Mouse (Mus musculus) monocyte, adult 5-6 weeks (primary cell): ENCODE measurements around the gene Errfi1. TPM values are rescaled to one million over a fixed set of nuclear protein-coding genes. Genes with fewer than 3 reads are reported as not detected.
"Not testable (repeated sequence)": the region's sequence is repeated elsewhere in the genome, so short reads cannot be mapped to it uniquely, and the experiment has no call there.

ENCODE experiments used
- ATAC-seq: fragments of 153-309, 156-312 bp; replicated peaks from 2 replicates; pipeline ENCODE4 v1.8.0; 2017; ENCODE audit warnings: mild to moderate bottlenecking; ENCODE audit not compliant: low TSS enrichment, insufficient number of reproducible peaks, severe bottlenecking, poor library complexity, low FRiP score
- total RNA-seq: library from RNA; stranded (forward); fragments of 200-1000, 200-491, 200-594 nt; gene quantifications from 3 replicates; pipeline ENCODE4 v1.2.3, GENCODE M21; 2017

The Errfi1 gene
- total RNA-seq, 1 experiment from 2014 or later, result 25.1 TPM

- ATAC-seq, result no peak
These were observed 48.3 kb downstream of the Errfi1 start for GRCm38 (mm10) chr4:150902062-150902461.

DNA sequence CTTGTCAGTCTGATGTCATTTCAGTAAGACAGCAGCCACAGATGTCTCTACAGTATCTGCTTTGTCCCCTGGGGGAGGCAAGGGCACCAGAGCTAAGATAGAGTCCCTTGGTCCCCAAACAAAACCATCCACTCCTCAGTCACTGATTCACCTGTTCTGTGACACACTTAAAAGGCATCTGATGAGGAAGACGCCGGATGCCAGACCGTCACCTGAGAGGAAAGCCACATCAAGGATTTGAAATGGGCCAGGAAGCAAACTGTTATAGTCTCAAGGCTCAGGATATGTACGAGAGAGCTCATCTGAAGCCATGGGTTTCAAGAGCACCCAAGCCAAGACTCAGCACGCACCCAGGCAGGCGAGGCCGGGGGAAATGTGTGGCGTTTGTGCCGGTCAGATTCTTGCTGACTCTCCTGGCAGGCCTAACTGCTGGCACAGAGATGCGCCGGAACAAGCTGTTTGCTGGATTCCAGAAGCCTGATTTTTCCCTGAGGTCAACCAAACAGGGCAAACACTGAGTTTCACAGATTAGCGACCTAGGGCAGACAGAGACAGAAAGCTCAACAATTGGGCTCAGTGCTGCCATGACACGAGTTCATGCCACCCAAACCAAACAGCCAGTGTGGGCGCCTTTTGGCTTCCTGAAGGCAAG lies 49.5 kb downstream of the Errfi1 start:
- ATAC-seq, result no peak

- no peak for ATAC-seq
These were observed 53.4 kb downstream of the Errfi1 start for GRCm38 (mm10) chr4:150907099-150907498.

GRCm38 (mm10) chr4:150908512-150908911 lies 54.8 kb downstream of the Errfi1 start:
- ATAC-seq, result not testable (repeated sequence)

- ATAC-seq, result peak; percentile 66
These were observed 55.9 kb downstream of the Errfi1 start for GRCm38 (mm10) chr4:150909451-150910156.

- ATAC-seq, result 0 out of 2 replicates have a peak, but pooled peaks have one; percentile 0
These were observed 56.6 kb downstream of the Errfi1 start for GRCm38 (mm10) chr4:150910164-150910951.

GRCm38 (mm10) chr4:150913743-150914142 lies 60.0 kb downstream of the Errfi1 start:
- ATAC-seq, result no peak

DNA sequence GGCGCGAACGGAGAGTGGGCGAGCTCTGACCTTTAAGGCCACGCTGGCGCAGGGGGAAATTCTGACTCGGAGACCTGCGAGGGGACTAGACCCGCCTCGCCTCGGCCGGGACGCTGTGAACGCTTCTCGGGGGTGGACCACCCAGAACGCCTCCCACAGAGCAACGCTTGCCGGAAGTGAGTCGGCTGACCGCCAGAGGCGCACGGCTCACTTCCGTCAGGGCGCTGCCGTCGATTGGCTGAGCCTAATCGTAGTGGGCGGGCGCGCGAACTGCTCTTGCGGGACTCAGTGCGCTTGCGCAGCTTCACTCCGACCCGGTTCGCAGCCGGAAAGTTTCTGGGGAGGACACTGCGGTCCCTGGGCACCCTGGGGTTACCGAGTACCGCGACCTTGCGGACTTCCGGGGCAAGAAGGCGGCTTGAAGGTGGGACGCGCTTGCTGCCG lies 60.6 kb downstream of the Errfi1 start, which contains the start of the genes Park7 and Tnfrsf9:
Gene Park7 (minus strand): TSS at position 148 of the 444 bp plus-strand sequence.
Gene Tnfrsf9 (plus strand): TSS at position 273 of the 444 bp plus-strand sequence.
- ATAC-seq, result peak; percentile 80

DNA sequence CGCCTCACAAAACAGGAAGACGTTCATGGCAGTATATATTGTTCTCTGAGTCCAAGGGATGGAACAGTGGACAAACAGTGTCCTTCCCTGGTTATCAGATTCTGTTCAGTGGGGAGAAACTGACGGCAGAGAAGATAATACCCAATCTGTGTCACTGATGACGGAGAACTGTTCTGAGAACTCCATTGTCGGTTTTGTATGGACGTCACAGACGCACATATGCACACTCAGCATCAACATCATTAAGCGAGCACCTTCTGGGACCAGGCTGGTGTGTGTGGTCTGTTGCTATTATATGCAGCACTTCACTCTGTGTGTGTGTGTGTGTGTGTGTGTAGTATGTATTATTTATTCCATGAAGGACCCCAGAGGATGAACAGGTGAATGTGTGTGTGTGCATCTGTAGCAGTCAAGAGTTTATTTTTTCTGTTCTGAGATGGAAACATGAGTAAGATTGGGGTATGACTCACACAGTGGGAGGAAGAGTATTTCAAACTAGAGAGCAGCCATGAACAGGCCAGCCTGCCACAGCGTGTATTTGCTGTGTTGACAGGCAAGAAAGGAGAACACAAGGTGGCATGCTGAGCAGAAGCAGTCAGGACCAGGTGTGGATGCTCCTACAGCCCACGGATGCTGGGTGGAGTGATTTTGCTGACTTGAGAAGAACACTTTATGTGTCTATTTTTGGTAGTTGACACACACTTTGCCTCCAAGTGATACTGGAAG lies 61.6 kb downstream of the Errfi1 start:
- ATAC-seq, result no peak

DNA sequence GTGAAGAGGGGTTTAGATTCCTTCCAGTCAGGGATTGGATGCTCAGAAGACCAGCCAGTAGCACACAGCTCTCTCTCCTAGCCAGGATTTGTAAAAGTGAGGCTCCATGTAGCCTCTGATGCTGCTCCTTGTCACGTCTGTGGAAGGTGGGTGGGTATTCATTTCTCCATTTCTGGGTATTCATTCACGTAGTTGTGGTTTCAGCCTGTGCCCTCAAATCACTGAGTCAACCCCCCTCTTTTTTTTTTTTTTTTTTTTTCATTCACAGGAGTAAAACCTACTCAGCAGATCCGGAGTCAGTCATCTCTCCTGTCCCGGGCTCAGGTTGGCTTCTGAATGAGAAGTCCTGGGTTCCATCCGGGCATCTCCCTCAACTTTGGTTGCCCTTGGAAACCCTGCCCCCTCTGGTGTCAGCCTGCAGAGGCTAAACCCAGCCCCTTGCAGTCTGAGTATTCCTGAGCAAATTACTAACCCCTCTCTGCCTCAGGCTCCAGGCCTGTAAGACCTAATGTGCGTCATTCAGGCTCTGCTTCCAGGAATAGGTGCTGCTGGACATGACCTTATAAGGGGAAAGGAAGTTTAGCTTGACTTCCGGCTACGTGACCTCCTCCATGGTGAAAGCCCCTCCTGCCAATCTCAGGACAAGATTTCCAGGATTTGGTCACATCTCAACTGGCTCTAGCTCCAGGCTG lies 63.8 kb downstream of the Errfi1 start:
- ATAC-seq, result no peak

Other genes with a start within 250 kb of the Errfi1 start
- not detected in 3 replicates for gene Slc45a1, start 201.7 kb upstream of the Errfi1 start, total RNA-seq
- gene Park7, start 60.5 kb downstream of the Errfi1 start, total RNA-seq, result 177 to 216 TPM (median 190 TPM) in 3 replicates
- gene Tnfrsf9, start 60.6 kb downstream of the Errfi1 start, total RNA-seq, result 14.3 to 47.8 TPM (median 28.4 TPM) in 3 replicates
- not detected in 3 replicates for gene Uts2, start 143.2 kb downstream of the Errfi1 start, total RNA-seq
- gene Per3, start 190.7 kb downstream of the Errfi1 start, total RNA-seq, result 0.76 to 1.9 TPM (median 1.4 TPM) in 3 replicates
- 110 to 133 TPM (median 127 TPM) in 3 replicates for gene Vamp3, start 204.0 kb downstream of the Errfi1 start, total RNA-seq
- not detected in 3 replicates for gene Gm13090, start 235.7 kb downstream of the Errfi1 start, total RNA-seq